Mouse (Mus musculus) E14TG2a.4 (cell line): Measurements from ENCODE around the gene Gucy2f.

Source experiments
- CTCF ChIP-seq: conservative IDR thresholded peaks from 2 replicates; pipeline ENCODE4 v1.5.1; 2014; ENCODE audit warnings: low read length
- POU5F1 ChIP-seq: IDR thresholded peaks from 2 replicates; pipeline ENCODE4 v1.6.1; 2014; ENCODE audit warnings: low read length, borderline replicate concordance

DNA sequence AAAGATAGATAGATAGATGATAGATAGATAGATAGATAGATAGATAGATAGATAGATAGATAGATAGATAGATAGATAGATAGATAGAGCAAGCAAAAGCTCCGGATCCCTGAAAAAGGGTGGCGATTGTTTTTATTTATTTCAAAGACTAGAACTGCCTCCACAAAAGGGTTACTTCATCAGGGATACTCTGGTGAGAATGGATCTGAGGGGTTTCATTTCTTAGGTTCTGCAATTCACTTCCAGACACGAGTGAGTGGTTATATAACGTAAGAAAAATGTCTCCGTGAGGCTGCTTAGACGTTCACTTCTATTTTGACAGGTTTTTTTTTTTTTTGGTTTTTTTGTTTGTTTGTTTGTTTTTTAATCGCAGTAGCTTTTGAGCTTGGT lies 32.0 kb upstream of the Gucy2f start:
- no peak for TF ChIP-seq CTCF
- no peak for TF ChIP-seq POU5F1
